Mouse (Mus musculus): ENCODE data around the gene Olfr521. TPM values are rescaled to one million over a fixed set of nuclear protein-coding genes. Genes with fewer than 3 reads are reported as not detected.
"Not testable (repeated sequence)": the region's sequence is repeated elsewhere in the genome, so short reads cannot be mapped to it uniquely, and the experiment has no call there.

Gene Olfr521
- polyA plus RNA-seq, 1 experiment = not detected

GRCm38 (mm10) chr7:99807043-99807442 lies 43.7 kb downstream of the Olfr521 start:
- DNase-seq (ENCODE audit: low read depth) = not testable (repeated sequence)

GRCm38 (mm10) chr7:99810814-99811213 lies 47.5 kb downstream of the Olfr521 start:
- no peak for DNase-seq (ENCODE audit: low read depth)

- DNase-seq (ENCODE audit: low read depth) = no peak
These were observed 48.4 kb downstream of the Olfr521 start for GRCm38 (mm10) chr7:99811661-99812060.

GRCm38 (mm10) chr7:99813394-99813793 lies 50.1 kb downstream of the Olfr521 start:
- no peak for DNase-seq (ENCODE audit: low read depth)

- DNase-seq (ENCODE audit: low read depth) = not testable (repeated sequence)
These were observed 54.9 kb downstream of the Olfr521 start for GRCm38 (mm10) chr7:99818181-99818725.

Other genes with a start within 250 kb of the Olfr521 start
- gene Arrb1, start 228.0 kb upstream of the Olfr521 start, polyA plus RNA-seq (2012; rRNA removed) = 37.9 and 42.6 TPM in 2 replicates
- gene Tpbgl, start 136.4 kb upstream of the Olfr521 start, polyA plus RNA-seq (2012; rRNA removed) = 3.2 TPM in 2 replicates
- gene Slco2b1, start 52.2 kb upstream of the Olfr521 start, polyA plus RNA-seq (2012; rRNA removed) = 32.2 and 33.2 TPM in 2 replicates
- gene Olfr520, start 33.2 kb upstream of the Olfr521 start, polyA plus RNA-seq (2012; rRNA removed) = 0.27 TPM in 1 of 2 replicates, not detected in the other
- 4.2 and 4.3 TPM in 2 replicates for gene Neu3, start 64.9 kb downstream of the Olfr521 start, polyA plus RNA-seq (2012; rRNA removed)
- 2.8 and 3.4 TPM in 2 replicates for gene Xrra1, start 95.6 kb downstream of the Olfr521 start, polyA plus RNA-seq (2012; rRNA removed)
- 48.4 and 73.4 TPM in 2 replicates for gene Spcs2, start 100.0 kb downstream of the Olfr521 start, polyA plus RNA-seq (2012; rRNA removed)
- gene Rnf169, start 216.9 kb downstream of the Olfr521 start, polyA plus RNA-seq (2012; rRNA removed) = 3.6 and 4.8 TPM in 2 replicates
- 4.7 and 6.7 TPM in 2 replicates for gene Chrdl2, start 242.7 kb downstream of the Olfr521 start, polyA plus RNA-seq (2012; rRNA removed)